Mouse (Mus musculus) myocyte (in vitro differentiated cells): ENCODE results near the gene Cop1. TPM values are rescaled to one million over a fixed set of nuclear protein-coding genes. Genes with fewer than 3 reads are reported as not detected.

Experiments
- H3K27me3 ChIP-seq: one replicate; pipeline ENCODE4 v1.6.1; 2011; ENCODE audit not compliant: control insufficient read depth, insufficient read depth, insufficient read length
- H3K36me3 ChIP-seq: one replicate; pipeline ENCODE4 v1.6.1; 2011; ENCODE audit not compliant: control insufficient read depth, insufficient read depth
- H3K4me2 ChIP-seq: one replicate; pipeline ENCODE4 v1.6.1; 2011; ENCODE audit warnings: low read depth, control low read depth
- H3K4me3 ChIP-seq: one replicate; pipeline ENCODE4 v1.5.1; 2011; ENCODE audit warnings: mild to moderate bottlenecking, control low read depth, moderate library complexity
- H3K79me2 ChIP-seq: one replicate; pipeline ENCODE4 v1.6.1; 2011; ENCODE audit not compliant: control insufficient read depth, insufficient read depth
- H3ac ChIP-seq: one replicate; pipeline ENCODE4 v1.6.1; 2011; ENCODE audit not compliant: control insufficient read depth, insufficient read length
- CEBPB ChIP-seq: IDR thresholded peaks from 2 replicates; pipeline ENCODE4 v1.6.1; 2011; ENCODE audit warnings: mild to moderate bottlenecking, moderate library complexity; ENCODE audit not compliant: poor library complexity, insufficient read depth, severe bottlenecking
- E2F4 ChIP-seq: IDR thresholded peaks from one replicate; pipeline ENCODE4 v1.6.1; 2011; ENCODE audit warnings: mild to moderate bottlenecking, control low read depth, moderate library complexity; ENCODE audit not compliant: insufficient read depth
- MAX ChIP-seq: IDR thresholded peaks from one replicate; pipeline ENCODE4 v1.6.1; 2011; ENCODE audit warnings: low read depth, mild to moderate bottlenecking, control low read depth
- MYOD1 ChIP-seq, 3 experiments: IDR thresholded peaks; one replicate each; pipeline ENCODE4 v1.6.1; 2011; ENCODE audit warnings: control low read depth in 2 of 3, low read depth in 2 of 3, mild to moderate bottlenecking in 2 of 3, moderate library complexity in 1 of 3; ENCODE audit not compliant: insufficient read length in 2 of 3, control insufficient read depth in 1 of 3
- MYOG ChIP-seq, 3 experiments: IDR thresholded peaks; one replicate each; pipeline ENCODE4 v1.6.1; 2011; ENCODE audit warnings: control low read depth in 2 of 3, low read depth in 2 of 3, mild to moderate bottlenecking in 2 of 3; ENCODE audit not compliant: insufficient read length in 2 of 3, control insufficient read depth in 1 of 3, insufficient read depth in 1 of 3
- POLR2A ChIP-seq: IDR thresholded peaks from one replicate; pipeline ENCODE4 v1.6.1; 2011; ENCODE audit warnings: low read depth, mild to moderate bottlenecking, control low read depth, moderate library complexity; ENCODE audit not compliant: insufficient read length
- POLR2AphosphoS2 ChIP-seq: IDR thresholded peaks from one replicate; pipeline ENCODE4 v1.6.1; 2011; ENCODE audit warnings: low read depth, control low read depth; ENCODE audit not compliant: insufficient read length
- REST ChIP-seq: IDR thresholded peaks from one replicate; pipeline ENCODE4 v1.6.1; 2011; ENCODE audit warnings: mild to moderate bottlenecking, control low read depth, moderate library complexity; ENCODE audit not compliant: insufficient read depth, insufficient read length
- SRF ChIP-seq: IDR thresholded peaks from one replicate; pipeline ENCODE4 v1.6.1; 2011; ENCODE audit warnings: low read depth; ENCODE audit not compliant: control insufficient read depth, insufficient read length
- TCF12 ChIP-seq: IDR thresholded peaks from one replicate; pipeline ENCODE4 v1.6.1; 2011; ENCODE audit warnings: mild to moderate bottlenecking, control low read depth; ENCODE audit not compliant: poor library complexity, insufficient read depth, severe bottlenecking
- TCF3 ChIP-seq: IDR thresholded peaks from one replicate; pipeline ENCODE4 v1.6.1; 2011; ENCODE audit warnings: low read depth, control low read depth; ENCODE audit not compliant: insufficient read length
- USF1 ChIP-seq: IDR thresholded peaks from one replicate; pipeline ENCODE4 v1.6.1; 2011; ENCODE audit warnings: low read depth, mild to moderate bottlenecking, control low read depth, moderate library complexity
- polyA plus RNA-seq: library from polyadenylated mRNA; unstranded; fragments of >200 nt; fragmentation: generic; extraction: Trizol; gene quantifications from one replicate; pipeline ENCODE4 v1.2.1, GENCODE M21; 2012; ENCODE audit warnings: missing spikeins

Cop1 gene
- polyA plus RNA-seq, 1 experiment, result 63.6 TPM

DNA sequence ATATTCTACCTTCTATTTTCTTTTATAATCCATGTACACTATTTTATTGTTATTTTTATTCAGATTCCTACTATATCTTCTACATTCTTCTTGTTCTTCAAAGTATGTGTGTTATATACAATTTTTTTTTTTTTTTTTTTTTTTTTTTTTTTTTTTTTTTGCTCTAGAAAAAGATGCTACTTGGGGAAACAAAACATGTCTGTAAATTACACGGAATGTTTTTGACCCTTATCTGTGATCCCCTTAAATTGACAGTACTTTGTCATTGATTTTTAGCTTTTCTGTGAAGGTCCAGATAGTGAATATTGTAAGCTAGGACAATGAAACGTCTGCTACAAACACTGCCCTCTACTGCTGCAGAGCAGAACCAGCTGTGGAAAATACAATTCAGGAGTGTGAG is 81.5 kb downstream of the Cop1 start:
- H3K4me3 ChIP-seq, result no peak overlapping the region
- no peaks in the 10 kb centered on the region for H3K27me3 ChIP-seq
- TF ChIP-seq REST, result no peak
- TF ChIP-seq TCF12, result no peak
- no peak for TF ChIP-seq E2F4
- no peak for TF ChIP-seq POLR2AphosphoS2
- no peak for TF ChIP-seq MYOG (IDR thresholded peaks at IDR 0.05; ENCODE audit: control insufficient read depth in 1 of 3, insufficient read depth in 1 of 3, insufficient read length in 2 of 3, low read depth in 2 of 3)
- TF ChIP-seq TCF3, result no peak
- no peak for TF ChIP-seq POLR2A
- no peak for TF ChIP-seq SRF
- no peak for TF ChIP-seq MYOD1 (IDR thresholded peaks at IDR 0.05; ENCODE audit: control insufficient read depth in 1 of 3, insufficient read length in 2 of 3, low read depth in 2 of 3)
- TF ChIP-seq MAX, result no peak
- no peak for TF ChIP-seq CEBPB
- no peak for TF ChIP-seq USF1
- peaks cover 8% of the 10 kb centered on the region for H3K36me3 ChIP-seq
- H3K4me2 ChIP-seq, result no peak overlapping the region
- no peaks in the 10 kb centered on the region for H3K79me2 ChIP-seq
- H3ac ChIP-seq, result no peak overlapping the region

DNA sequence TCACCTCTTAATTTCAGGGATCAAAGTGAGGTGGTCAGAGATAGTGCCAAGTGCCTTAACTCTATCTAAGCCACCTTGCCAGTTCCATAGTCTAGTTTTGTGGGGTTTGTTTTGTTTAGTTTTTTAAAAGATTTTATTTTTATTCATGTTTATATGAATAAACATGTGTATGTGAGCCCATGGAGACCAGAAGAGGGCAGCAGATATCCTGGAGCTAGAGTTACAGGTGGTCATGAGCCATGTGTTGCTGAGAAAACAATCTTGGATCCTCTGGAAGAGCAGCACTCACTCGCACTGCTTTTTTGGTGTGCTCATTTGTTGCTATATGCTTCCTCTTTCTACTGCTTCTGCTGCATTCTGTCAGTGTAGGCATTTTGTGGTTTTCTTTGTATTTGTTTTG is 90.5 kb downstream of the Cop1 start:
- Histone ChIP-seq H3K79me2 (no peaks in the 10 kb centered on the region), H3K4me2 (no peak overlapping the region), H3K4me3 (no peak overlapping the region), H3K36me3 (peaks cover 28% of the 10 kb centered on the region), H3ac (no peak overlapping the region), H3K27me3 (no peaks in the 10 kb centered on the region)
- no peak for TF ChIP-seq REST

DNA sequence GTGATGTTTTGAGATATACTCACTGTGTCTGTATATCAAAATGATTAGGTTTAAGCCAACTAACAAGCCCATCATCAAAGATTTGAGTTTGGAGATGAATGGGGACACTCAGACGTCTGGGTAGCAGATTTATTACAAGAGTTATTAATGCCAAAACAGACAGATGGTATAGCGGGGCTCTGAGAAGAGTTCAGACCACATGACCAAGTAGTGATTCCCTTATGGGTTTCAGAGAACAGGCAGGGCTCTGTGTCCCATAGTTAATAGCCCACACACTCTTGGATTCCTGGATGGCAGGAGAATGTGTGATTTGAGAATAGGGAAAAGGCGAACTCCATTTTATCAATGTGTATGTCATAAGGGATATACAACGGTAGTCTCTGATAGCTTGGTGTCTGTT is 98.9 kb downstream of the Cop1 start:
- Histone ChIP-seq H3K4me2 (no peak overlapping the region), H3K79me2 (no peaks in the 10 kb centered on the region), H3K36me3 (peaks cover 32% of the 10 kb centered on the region), H3K4me3 (no peak overlapping the region), H3K27me3 (no peaks in the 10 kb centered on the region), H3ac (no peak overlapping the region)
- no peak for TF ChIP-seq POLR2A
- TF ChIP-seq POLR2AphosphoS2, result no peak
- TF ChIP-seq MYOD1 (IDR thresholded peaks at IDR 0.05; ENCODE audit: control insufficient read depth in 1 of 3, insufficient read length in 2 of 3, low read depth in 2 of 3), result no peak
- TF ChIP-seq MYOG (IDR thresholded peaks at IDR 0.05; ENCODE audit: control insufficient read depth in 1 of 3, insufficient read depth in 1 of 3, insufficient read length in 2 of 3, low read depth in 2 of 3), result no peak
- no peak for TF ChIP-seq E2F4
- no peak for TF ChIP-seq TCF3
- TF ChIP-seq USF1, result no peak
- TF ChIP-seq CEBPB, result no peak
- TF ChIP-seq MAX, result no peak
- TF ChIP-seq SRF, result no peak
- no peak for TF ChIP-seq REST
- TF ChIP-seq TCF12, result no peak

DNA sequence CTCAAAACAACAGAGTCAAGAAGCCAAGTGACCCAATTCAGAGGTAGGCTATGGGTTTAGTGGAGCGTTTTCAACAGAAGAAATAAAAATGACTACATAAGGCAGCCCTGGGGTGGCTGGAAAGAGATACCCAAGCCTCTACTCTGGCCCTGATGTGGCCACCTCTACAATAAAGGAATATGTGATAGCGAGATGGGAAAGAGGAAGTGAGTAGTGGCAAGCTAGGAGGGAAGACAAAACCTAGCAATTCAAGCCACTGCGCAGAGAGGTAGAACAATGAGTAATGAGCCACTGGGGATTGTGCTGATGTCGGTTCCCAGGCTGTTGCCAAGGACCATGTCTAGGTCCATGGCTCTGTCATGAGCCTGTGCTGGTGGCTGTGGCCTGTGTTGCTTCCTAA is 102.0 kb downstream of the Cop1 start:
- peaks cover 32% of the 10 kb centered on the region for H3K36me3 ChIP-seq
- no peak overlapping the region for H3K4me2 ChIP-seq
- no peaks in the 10 kb centered on the region for H3K79me2 ChIP-seq
- TF ChIP-seq MYOD1 (IDR thresholded peaks at IDR 0.05; ENCODE audit: control insufficient read depth in 1 of 3, insufficient read length in 2 of 3, low read depth in 2 of 3), result no peak
- TF ChIP-seq MAX, result no peak
- TF ChIP-seq USF1, result no peak
- no peak for TF ChIP-seq POLR2A
- no peak for TF ChIP-seq E2F4
- no peak for TF ChIP-seq CEBPB
- no peak for TF ChIP-seq TCF12
- no peak for TF ChIP-seq MYOG (IDR thresholded peaks at IDR 0.05; ENCODE audit: control insufficient read depth in 1 of 3, insufficient read depth in 1 of 3, insufficient read length in 2 of 3, low read depth in 2 of 3)
- TF ChIP-seq POLR2AphosphoS2, result no peak
- no peak for TF ChIP-seq REST
- TF ChIP-seq TCF3, result no peak
- no peak for TF ChIP-seq SRF
- H3K4me3 ChIP-seq, result no peak overlapping the region
- H3K27me3 ChIP-seq, result no peaks in the 10 kb centered on the region
- no peak overlapping the region for H3ac ChIP-seq

DNA sequence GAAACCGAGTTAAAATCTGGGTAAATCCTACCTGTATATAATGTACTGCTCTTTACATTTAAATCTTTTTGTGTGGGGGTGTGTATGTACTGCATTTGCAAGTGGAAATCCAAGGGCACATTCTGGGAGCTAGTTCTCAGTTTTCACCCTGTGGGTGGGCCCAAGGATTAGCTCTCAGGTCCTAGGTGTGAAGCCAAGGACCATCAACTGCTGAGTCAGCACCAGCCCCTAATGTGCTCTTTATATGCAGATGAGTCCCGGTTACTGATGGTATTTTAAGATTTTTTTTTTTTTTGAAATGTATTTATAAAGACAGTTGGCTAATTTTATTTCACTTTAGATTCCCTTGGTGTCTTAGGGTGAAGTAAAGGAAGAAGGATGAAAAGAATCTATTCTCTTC is 110.2 kb downstream of the Cop1 start:
- no peak for TF ChIP-seq TCF12
- H3K36me3 ChIP-seq, result peaks cover 40% of the 10 kb centered on the region

More for the DNA sequence above, 110.2 kb downstream of the Cop1 start:
- H3ac ChIP-seq, result no peak overlapping the region
- H3K79me2 ChIP-seq, result no peaks in the 10 kb centered on the region
- H3K27me3 ChIP-seq, result no peaks in the 10 kb centered on the region
- no peak overlapping the region for H3K4me3 ChIP-seq
- H3K4me2 ChIP-seq, result no peak overlapping the region
